In the genomic region with DNA sequence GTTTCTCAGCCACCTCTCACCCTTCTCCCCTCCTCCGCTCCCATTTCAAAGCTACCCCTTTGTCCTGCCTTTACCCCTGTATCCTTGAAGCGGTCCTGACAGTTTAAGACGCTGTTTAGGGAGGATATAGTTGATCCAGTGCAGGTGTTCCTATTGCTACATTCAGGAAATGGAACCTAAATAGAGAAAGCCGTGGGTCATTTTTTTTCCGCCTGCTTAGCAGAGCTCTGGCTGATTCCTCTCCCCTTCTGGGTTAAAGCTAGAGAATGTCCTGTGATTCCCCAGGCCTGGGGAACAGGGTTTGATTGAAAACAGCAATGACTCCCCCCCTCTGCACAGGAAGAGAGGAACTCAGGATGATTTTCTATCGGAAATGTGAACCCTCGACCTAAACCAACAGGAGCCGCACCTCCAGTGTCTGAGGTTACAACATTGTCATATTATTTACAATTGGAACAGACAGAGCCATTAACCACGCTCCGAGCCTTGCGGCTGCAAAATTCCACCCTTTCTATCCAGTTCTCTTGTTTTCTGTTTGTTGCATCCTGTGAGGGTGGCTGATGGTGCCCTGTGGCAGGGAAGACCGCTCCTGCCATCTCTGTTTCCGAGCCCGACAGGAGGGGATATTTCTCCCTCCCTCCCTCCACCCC, we compare ENCODE assay signal across 8 mouse cellular contexts.
DNase-seq lines count a peak whose midpoint lies in the region; ATAC-seq and TF ChIP-seq lines count a peak whose summit lies in the region.

No protein-coding gene starts in this region.

- WGBS in forebrain, embryonic 10.5 days: 24% methylated on average over 14 of the region's 14 CpGs
- 7% methylated on average over 14 of the region's 14 CpGs for WGBS in limb, embryonic 11.5 days

- DNase-seq in NIH3T3 (ENCODE audit: low read depth): peak; percentile 3
- DNase-seq in forebrain, embryonic 10.5 days (ENCODE audit: extremely low spot score, low spot score): peak; percentile 36
- DNase-seq in limb, embryonic 11.5 days (ENCODE audit: low spot score): peak; percentile 55
- DNase-seq in retina, postnatal 1 day: peak; percentile 42
- DNase-seq in urinary bladder, postnatal 36 days (ENCODE audit: low spot score in 2 of 2): no peak
- no peak for DNase-seq in frontal cortex, adult 2 months (ENCODE audit: extremely low spot score in 1 of 2, low spot score in 1 of 2)
- DNase-seq in thymus, postnatal 4 days: no peak

- H3K4me1 ChIP-seq in E14TG2a.4 (replicated peaks; ENCODE audit: low read depth, low read length): peaks cover 14% of the 10 kb centered on the region
- peaks cover 44% of the 10 kb centered on the region for H3K4me1 ChIP-seq in forebrain, embryonic 10.5 days
- H3K4me1 ChIP-seq in limb, embryonic 11.5 days (ENCODE audit: control insufficient read depth, insufficient read depth, low read length): no peaks in the 10 kb centered on the region; the same call in 1 of the 2 replicates

- peak overlapping the region; percentile 76 for H3K27ac ChIP-seq in forebrain, embryonic 10.5 days
- H3K27ac ChIP-seq in limb, embryonic 11.5 days (replicated peaks; ENCODE audit: low read depth, low read length): no peak overlapping the region

- no peaks in the 10 kb centered on the region for H3K9me3 ChIP-seq in E14TG2a.4 (ENCODE audit: low read length)
- H3K9me3 ChIP-seq in forebrain, embryonic 10.5 days: no peaks in the 10 kb centered on the region
- no peaks in the 10 kb centered on the region for H3K9me3 ChIP-seq in limb, embryonic 11.5 days (ENCODE audit: control insufficient read depth, low read length)

- H3K9ac ChIP-seq in limb, embryonic 11.5 days (ENCODE audit: low read length): no peak overlapping the region

- peak; percentile 62 for ATAC-seq in limb, embryonic 11.5 days (ENCODE audit: insufficient number of reproducible peaks, low FRiP score, low TSS enrichment, low read depth)

- H3K36me3 ChIP-seq in E14TG2a.4 (ENCODE audit: insufficient read depth, low read length): no peaks in the 10 kb centered on the region
- no peaks in the 10 kb centered on the region for H3K36me3 ChIP-seq in forebrain, embryonic 10.5 days (replicated peaks)
- no peaks in the 10 kb centered on the region for H3K36me3 ChIP-seq in limb, embryonic 11.5 days (ENCODE audit: control insufficient read depth, insufficient read depth, low read length)

- peak overlapping the region; percentile 10; the same call in 1 of the 2 replicates for H3K4me3 ChIP-seq in E14TG2a.4 (replicated peaks; ENCODE audit: low read length)
- peak overlapping the region; percentile 38 for H3K4me3 ChIP-seq in forebrain, embryonic 10.5 days
- peak overlapping the region; percentile 14; the same call in 1 of the 2 replicates for H3K4me3 ChIP-seq in limb, embryonic 11.5 days (ENCODE audit: low read depth, low read length)

- H3K27me3 ChIP-seq in E14TG2a.4 (ENCODE audit: insufficient read depth, low read length): peaks cover 38% of the 10 kb centered on the region
- H3K27me3 ChIP-seq in forebrain, embryonic 10.5 days (ENCODE audit: poor library complexity, severe bottlenecking): no peaks in the 10 kb centered on the region
- H3K27me3 ChIP-seq in limb, embryonic 11.5 days (ENCODE audit: control insufficient read depth, insufficient read depth, low read length): no peaks in the 10 kb centered on the region

- no peak for TF ChIP-seq CTCF in E14TG2a.4 (conservative IDR thresholded peaks at IDR 0.05; ENCODE audit: low read length)

- H3K4me2 ChIP-seq in limb, embryonic 11.5 days (ENCODE audit: low read depth, severe bottlenecking): peak overlapping the region; percentile 50

Comparison
In these comparisons a context has a peak if more than half of its experiments do, and no peak if none do; other contexts are left out.
1. DNase-seq: peak in NIH3T3 (single experiment), forebrain, embryonic 10.5 days (single experiment), limb, embryonic 11.5 days (single experiment) and retina, postnatal 1 day (single experiment); none in urinary bladder, postnatal 36 days (0 of 2), frontal cortex, adult 2 months (0 of 2) and thymus, postnatal 4 days (single experiment).
2. Peak in every context shown above with its lines, with median percentiles within 50 percentile points of each other: H3K4me3 ChIP-seq.